Mouse (Mus musculus) CD4-positive naive resting alpha-beta T cell, adult 76 days (primary cell): ENCODE measurements around the gene Map1lc3b. TPM values are rescaled to one million over a fixed set of nuclear protein-coding genes. Genes with fewer than 3 reads are reported as not detected.

Experiments
- total RNA-seq: library from RNA; stranded (reverse); gene quantifications from one replicate; pipeline ENCODE4 v1.2.4, GENCODE M21; 2023

Gene Map1lc3b
- total RNA-seq = 278 TPM

DNA sequence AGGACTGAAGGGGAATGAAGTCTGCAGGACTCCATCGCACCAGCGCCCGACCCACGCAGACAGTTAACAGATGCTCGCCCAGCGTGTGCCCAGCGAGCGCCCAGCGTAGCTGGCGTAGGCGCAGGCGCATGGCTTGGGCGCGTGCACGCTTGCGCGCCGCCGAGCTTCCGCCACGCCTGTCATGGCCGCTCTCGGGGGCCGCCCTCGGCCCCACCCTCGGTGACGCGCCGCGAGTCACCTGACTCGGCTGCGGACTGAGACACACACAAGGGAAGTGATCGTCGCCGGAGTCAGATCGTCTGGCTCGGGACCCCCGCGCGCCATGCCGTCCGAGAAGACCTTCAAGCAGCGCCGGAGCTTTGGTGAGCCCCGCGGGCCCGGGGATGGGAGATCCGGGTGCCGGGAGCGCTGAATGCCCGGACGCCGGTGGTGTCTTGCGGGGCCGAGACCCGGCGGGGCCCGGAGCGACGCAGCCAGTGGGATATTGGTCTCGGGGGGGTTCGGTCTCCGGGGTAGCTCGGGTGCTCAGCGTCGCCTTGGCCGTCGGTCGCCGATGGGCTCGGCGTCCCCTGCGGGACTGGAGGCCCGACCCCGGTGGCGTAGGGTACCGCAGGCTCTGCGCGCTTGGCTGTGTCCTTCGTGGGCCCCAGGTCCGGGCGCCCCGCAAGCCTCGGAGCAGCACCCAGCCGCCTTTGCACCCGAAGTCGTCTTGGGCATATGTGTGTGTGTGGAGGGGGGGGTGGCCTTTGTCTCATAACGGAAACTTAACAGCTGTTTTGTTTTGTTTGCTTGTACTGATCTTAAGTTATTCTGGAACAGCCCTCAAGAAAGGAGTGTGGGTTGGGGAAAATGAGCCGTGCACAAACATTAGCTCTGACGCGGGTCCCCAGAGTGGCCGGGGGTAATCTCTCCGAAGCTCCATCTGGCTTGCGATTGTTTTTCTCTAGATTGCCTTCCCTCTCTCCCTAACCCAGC is at the start of gene Map1lc3b:
TSS of gene Map1lc3b (plus strand) at position 159 of the 975 bp plus-strand sequence.

DNA sequence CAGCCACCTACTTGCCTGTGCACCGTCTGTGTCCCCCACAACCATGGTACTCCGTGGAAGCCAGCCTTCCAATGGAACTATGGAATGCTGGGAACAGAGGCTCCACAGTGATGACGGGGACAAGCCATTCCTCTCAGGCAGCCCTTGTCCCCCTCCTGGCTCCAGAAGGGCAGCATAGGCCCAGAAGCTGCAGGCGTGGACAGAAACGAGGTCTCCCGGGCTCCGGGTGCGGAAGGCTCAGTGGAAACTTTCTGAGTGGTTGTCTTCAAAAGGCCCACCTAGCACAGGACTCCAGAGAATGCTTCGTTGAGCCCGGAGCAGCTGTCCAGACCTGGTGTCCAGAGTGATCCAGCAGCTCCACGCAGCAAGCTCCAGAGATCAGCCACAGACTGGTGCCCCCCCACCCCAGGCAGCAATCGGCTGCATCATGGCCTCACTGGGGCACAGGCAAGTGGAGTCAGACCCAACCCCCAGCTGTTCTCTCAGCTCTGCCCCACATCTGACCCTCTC is 45.8 kb upstream of the Map1lc3b start, which contains the start of gene 1700018B08Rik:
TSS of gene 1700018B08Rik (minus strand) at position 45 of the 510 bp plus-strand sequence.

DNA sequence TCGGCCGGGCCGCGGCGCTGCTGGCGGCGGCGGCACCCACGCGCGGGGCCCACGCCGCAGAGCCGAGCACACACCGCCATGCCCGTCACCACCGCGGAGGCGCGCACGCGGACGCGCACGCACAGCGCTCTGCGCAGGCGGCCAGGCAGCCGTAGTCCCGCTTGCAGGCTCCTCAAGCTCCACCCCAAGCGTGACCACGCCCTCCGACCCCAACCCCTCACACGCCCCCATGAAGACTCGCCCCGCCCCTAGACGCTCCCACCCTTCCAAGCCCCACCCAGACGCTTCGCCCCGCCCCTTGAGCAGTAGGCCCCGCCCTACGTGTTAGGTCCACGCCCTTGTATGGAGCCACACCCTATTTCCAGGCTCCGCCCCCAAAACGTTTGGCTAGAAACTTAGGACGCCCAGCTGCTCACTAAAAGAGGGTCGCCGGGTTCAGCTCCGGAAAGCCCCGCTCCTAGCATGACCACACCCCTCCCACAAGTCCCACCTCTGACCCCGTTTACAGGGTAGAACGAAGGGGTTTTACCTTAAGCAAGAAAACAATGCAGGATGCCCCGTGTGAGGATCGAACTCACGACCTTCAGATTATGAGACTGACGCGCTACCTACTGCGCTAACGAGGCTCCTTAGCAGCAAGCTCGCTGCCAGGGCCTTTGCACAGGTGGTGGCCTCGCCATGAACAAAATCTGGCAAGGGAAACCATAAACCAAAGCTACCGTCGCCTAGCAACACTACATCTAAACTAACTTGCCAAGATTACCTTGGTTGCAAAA is 11.3 kb upstream of the Map1lc3b start, which contains the start of gene Fbxo31:
TSS of gene Fbxo31 (minus strand) at position 131 of the 776 bp plus-strand sequence.

Other genes starting within 250 kb of the Map1lc3b start
- gene 1700018B08Rik, start 46.0 kb upstream of the Map1lc3b start, total RNA-seq = not detected
- gene Fbxo31, start 11.6 kb upstream of the Map1lc3b start, total RNA-seq = 19.1 TPM
- 0.35 TPM for gene Zcchc14, start 62.5 kb downstream of the Map1lc3b start, total RNA-seq
- not detected for gene Jph3, start 139.3 kb downstream of the Map1lc3b start, total RNA-seq
- gene Klhdc4, start 239.2 kb downstream of the Map1lc3b start, total RNA-seq = 50.3 TPM